9 mouse cellular contexts compared by ENCODE assay signal in genomic region chr14:19175288-19175687, GRCm38 (mm10).
A peak's percentile ranks its signal among the peaks of the same experiment; 100 is the strongest.
DNase-seq lines count a peak whose midpoint lies in the region; ATAC-seq and TF ChIP-seq lines count a peak whose summit lies in the region.
"Had no signal": no experiment of that assay in that cellular context is flagged by ENCODE, and none has a peak within 500 bp of the region (broad histone marks: within the 10 kb centered on the region; RNA-seq: fewer than 3 reads in every experiment).

No protein-coding gene starts in this region.

- H3K9me3 ChIP-seq in embryonic facial prominence, embryonic 10.5 days = peaks cover 6% of the 10 kb centered on the region; the same call in 1 of the 2 replicates
- H3K9me3 ChIP-seq: heart, embryonic 15.5 days had no signal

- 0 out of 2 replicates have a peak, but pooled peaks have one; percentile 44 for ATAC-seq in frontal cortex, adult (ENCODE audit: low TSS enrichment)

- no peak overlapping the region for H3K4me3 ChIP-seq in testis, adult 2 months (ENCODE audit: control insufficient read depth, low read depth, low read length)
- H3K4me3 ChIP-seq in embryonic facial prominence, embryonic 10.5 days = no peak overlapping the region
- H3K4me3 ChIP-seq: heart, embryonic 15.5 days had no signal

- no peak overlapping the region for H3K27ac ChIP-seq in testis, adult 2 months (ENCODE audit: control insufficient read depth, insufficient read depth, low read depth, low read length)
- no peak overlapping the region for H3K27ac ChIP-seq in embryonic facial prominence, embryonic 10.5 days (replicated peaks)
- H3K27ac ChIP-seq: heart, embryonic 15.5 days had no signal

- TF ChIP-seq CTCF in testis, adult 2 months (IDR thresholded peaks at IDR 0.05; ENCODE audit: control insufficient read depth, insufficient read depth, insufficient replicate concordance, low read depth, low read length) = peak; percentile 46; the same call in 1 of the 2 replicates

- 10% methylated on average over 2 of the region's 2 CpGs for WGBS in embryonic facial prominence, embryonic 10.5 days

- DNase-seq in frontal cortex, postnatal 14 days (ENCODE audit: low spot score in 2 of 2) = no peak
- DNase-seq in testis, postnatal 10 days (ENCODE audit: low spot score) = no peak
- DNase-seq in embryonic facial prominence, embryonic 10.5 days (ENCODE audit: low spot score) = peak; percentile 13
- DNase-seq in retina, postnatal 1 day = peak; percentile 8
- DNase-seq in gastrocnemius, postnatal 36 days = no peak
- no peak for DNase-seq in right cerebral cortex, postnatal 25 days

- no peaks in the 10 kb centered on the region for H3K4me1 ChIP-seq in testis, adult 2 months (ENCODE audit: control insufficient read depth, insufficient read depth, low read length)
- H3K4me1 ChIP-seq in embryonic facial prominence, embryonic 10.5 days = no peaks in the 10 kb centered on the region
- H3K4me1 ChIP-seq: heart, embryonic 15.5 days had no signal

- intact Hi-C loops in gastrocnemius, postnatal 36 days (cut with DNase I) = no loop called here

- no peak for TF ChIP-seq POLR2A in testis, adult 2 months (IDR thresholded peaks at IDR 0.05; ENCODE audit: control insufficient read depth, low read depth, low read length)

- H3K27me3 ChIP-seq in testis, adult 2 months (ENCODE audit: control insufficient read depth, insufficient read depth, low read length) = no peaks in the 10 kb centered on the region
- H3K27me3 ChIP-seq in embryonic facial prominence, embryonic 10.5 days (replicated peaks; ENCODE audit: low read depth, poor library complexity, severe bottlenecking) = no peaks in the 10 kb centered on the region
- H3K27me3 ChIP-seq: heart, embryonic 15.5 days had no signal

- no peaks in the 10 kb centered on the region for H3K36me3 ChIP-seq in testis, adult 2 months (ENCODE audit: control insufficient read depth, insufficient read depth, low read length)
- H3K36me3 ChIP-seq in embryonic facial prominence, embryonic 10.5 days (replicated peaks) = no peaks in the 10 kb centered on the region
- H3K36me3 ChIP-seq: heart, embryonic 15.5 days had no signal

Comparison
In these comparisons a context has a peak if more than half of its experiments do, and no peak if none do; other contexts are left out.
1. DNase-seq: peak in embryonic facial prominence, embryonic 10.5 days (single experiment) and retina, postnatal 1 day (single experiment); none in frontal cortex, postnatal 14 days (0 of 2), testis, postnatal 10 days (single experiment), gastrocnemius, postnatal 36 days (0 of 2) and right cerebral cortex, postnatal 25 days (single experiment).